Mouse (Mus musculus) kidney, embryonic 14.5 days (tissue): ENCODE measurements around the gene Jun. TPM values are rescaled to one million over a fixed set of nuclear protein-coding genes. Genes with fewer than 3 reads are reported as not detected.

Source experiments
- ATAC-seq: fragments of 200-750 bp; cut with Nextera tagmentation; 2 replicates; pipeline ENCODE4 v1.8.0; 2017; ENCODE audit warnings: moderate number of reproducible peaks, mild to moderate bottlenecking, moderate TSS enrichment, moderate library complexity; ENCODE audit not compliant: low FRiP score, low TSS enrichment
- H3K27ac ChIP-seq: fragments of 300-500 bp; sonication (generic); 2 replicates; pipeline ENCODE4 v1.5.1; 2014; ENCODE audit warnings: low read depth, mild to moderate bottlenecking, low read length, moderate library complexity, mixed read lengths
- H3K27me3 ChIP-seq: fragments of 300-500 bp; sonication (generic); 2 replicates; pipeline ENCODE4 v1.6.1; 2014; ENCODE audit warnings: mild to moderate bottlenecking, low read length; ENCODE audit not compliant: control insufficient read depth, insufficient read depth
- H3K36me3 ChIP-seq: fragments of 300-500 bp; sonication (generic); 2 replicates; pipeline ENCODE4 v1.6.1; 2014; ENCODE audit warnings: low read length, mixed read lengths; ENCODE audit not compliant: control insufficient read depth, insufficient read depth
- H3K4me1 ChIP-seq: fragments of 300-500 bp; sonication (generic); 2 replicates; pipeline ENCODE4 v1.6.1; 2014; ENCODE audit warnings: low read length, mixed read lengths; ENCODE audit not compliant: control insufficient read depth, insufficient read depth
- H3K4me2 ChIP-seq: fragments of 300-500 bp; sonication (generic); replicated peaks from 2 replicates; pipeline ENCODE4 v1.6.1; 2014; ENCODE audit warnings: low read depth, mild to moderate bottlenecking, low read length
- H3K4me3 ChIP-seq: fragments of 300-500 bp; sonication (generic); 2 replicates; pipeline ENCODE4 v1.5.1; 2014; ENCODE audit warnings: mild to moderate bottlenecking, low read length
- H3K9ac ChIP-seq: fragments of 300-500 bp; sonication (generic); 2 replicates; pipeline ENCODE4 v1.6.1; 2014; ENCODE audit warnings: low read depth, mild to moderate bottlenecking, low read length, moderate library complexity
- H3K9me3 ChIP-seq: fragments of 300-500 bp; sonication (generic); 2 replicates; pipeline ENCODE4 v1.6.1; 2016; ENCODE audit warnings: low read length; ENCODE audit not compliant: control insufficient read depth
- WGBS: fragments of 180-500 bp; shearing (Covaris S2); extraction: QIAGEN DNeasy Blood & Tissue Kit; methylation state at CpG from one replicate; pipeline ENCODE4 v1.1.7; 2014; 5-methylcytosine and 5-hydroxymethylcytosine counted together
- polyA plus RNA-seq: library from polyadenylated mRNA; unstranded; fragments of >200 nt; fragmentation: Nextera tagmentation; extraction: Ambion mirVana; gene quantifications from 2 replicates; pipeline ENCODE4 v1.2.1, GENCODE M21; 2014

The Jun gene
- polyA plus RNA-seq, 1 experiment from 2014 or later: 30.2 TPM

GRCm38 (mm10) chr4:95062873-95063272 lies 10.9 kb upstream of the Jun start:
- no peaks in the 10 kb centered on the region for H3K9me3 ChIP-seq
- WGBS: 69% methylated on average over 9 of the region's 9 CpGs
- no peak overlapping the region for H3K4me3 ChIP-seq
- no peak; the same call in 1 of the 2 replicates for ATAC-seq
- H3K4me1 ChIP-seq: no peaks in the 10 kb centered on the region
- H3K9ac ChIP-seq: no peak overlapping the region
- no peaks in the 10 kb centered on the region for H3K36me3 ChIP-seq
- no peak overlapping the region for H3K27ac ChIP-seq
- H3K4me2 ChIP-seq: no peak overlapping the region
- H3K27me3 ChIP-seq: no peaks in the 10 kb centered on the region

DNA sequence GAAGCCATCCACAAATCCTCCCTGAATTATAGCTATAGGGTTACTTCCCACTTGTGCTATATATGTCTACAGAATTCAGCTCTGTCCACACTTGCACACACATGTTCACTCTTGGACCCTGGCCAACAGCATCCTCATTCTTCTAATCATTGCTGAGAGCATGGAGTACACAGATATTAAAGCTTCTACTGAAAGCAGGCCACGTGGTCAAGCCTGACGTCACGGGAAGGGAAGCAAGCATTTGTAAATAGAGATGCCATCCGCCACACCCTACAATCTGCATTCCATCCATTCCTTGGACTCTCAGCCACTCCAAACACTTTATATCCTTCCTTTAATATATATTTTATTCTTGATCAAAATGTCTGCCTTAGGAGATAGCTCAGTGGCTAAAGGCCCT lies 5.2 kb upstream of the Jun start:
- no peaks in the 10 kb centered on the region for H3K9me3 ChIP-seq
- H3K27ac ChIP-seq: no peak overlapping the region
- no peak overlapping the region for H3K4me2 ChIP-seq
- no peaks in the 10 kb centered on the region for H3K27me3 ChIP-seq
- H3K9ac ChIP-seq: no peak overlapping the region
- H3K4me3 ChIP-seq: no peak overlapping the region
- no peak for ATAC-seq
- WGBS: 88% methylated on average over 4 of the region's 4 CpGs
- peaks cover 23% of the 10 kb centered on the region for H3K4me1 ChIP-seq
- no peaks in the 10 kb centered on the region for H3K36me3 ChIP-seq

DNA sequence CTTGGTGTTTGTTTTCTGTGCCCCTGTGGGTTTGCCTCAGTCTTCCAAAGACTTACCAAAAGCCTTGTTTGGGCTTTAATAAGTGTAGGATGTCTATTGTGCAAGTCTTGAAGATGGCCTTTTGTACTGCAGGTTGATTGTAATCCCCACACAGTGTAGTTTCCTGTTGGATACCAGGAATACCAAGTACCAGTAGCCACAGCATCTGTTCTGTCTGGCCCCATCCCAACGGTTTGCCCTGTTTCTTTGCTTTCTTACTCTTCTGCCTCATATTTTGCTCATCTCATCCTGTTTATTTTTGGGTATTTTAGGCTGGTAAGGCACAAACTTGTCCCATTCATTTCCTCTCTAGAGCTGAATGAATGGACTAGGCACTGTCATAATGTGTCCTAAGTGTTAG lies 3.3 kb upstream of the Jun start:
- H3K27ac ChIP-seq: no peak overlapping the region
- H3K27me3 ChIP-seq: no peaks in the 10 kb centered on the region
- 89% methylated on average over 1 of the region's 1 CpGs for WGBS
- no peak overlapping the region for H3K4me3 ChIP-seq
- no peaks in the 10 kb centered on the region for H3K9me3 ChIP-seq
- peaks cover 23% of the 10 kb centered on the region for H3K4me1 ChIP-seq
- ATAC-seq: no peak
- no peak overlapping the region for H3K9ac ChIP-seq
- no peaks in the 10 kb centered on the region for H3K36me3 ChIP-seq
- no peak overlapping the region for H3K4me2 ChIP-seq

DNA sequence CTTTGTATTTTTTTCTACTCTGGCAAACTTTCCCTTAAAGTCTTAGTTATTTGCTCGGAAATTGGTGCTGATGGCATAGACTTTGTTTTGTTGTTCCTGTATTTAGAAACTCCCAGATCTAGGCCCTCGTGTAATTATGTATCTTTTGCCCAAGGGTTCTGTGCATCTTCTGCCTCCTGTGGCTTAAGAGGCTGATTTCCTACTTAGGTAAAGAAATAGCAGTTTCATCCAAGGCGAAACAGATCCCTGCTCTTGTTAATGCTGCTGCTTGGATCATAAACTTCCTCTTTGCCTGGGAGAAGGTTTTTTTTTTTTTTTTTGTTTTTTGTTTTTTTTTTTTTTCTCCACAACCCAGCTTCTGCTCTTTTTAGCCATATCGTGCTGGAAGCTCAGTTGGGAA lies 2.3 kb upstream of the Jun start:
- Histone ChIP-seq H3K36me3 (no peaks in the 10 kb centered on the region), H3K4me1 (peaks cover 27% of the 10 kb centered on the region), H3K9me3 (no peaks in the 10 kb centered on the region), H3K4me3 (no peak overlapping the region), H3K9ac (peak overlapping the region; percentile 12; the same call in 1 of the 2 replicates), H3K4me2 (peak overlapping the region; percentile 74), H3K27me3 (no peaks in the 10 kb centered on the region), H3K27ac (peak overlapping the region; percentile 43; the same call in 1 of the 2 replicates)
- 21% methylated on average over 4 of the region's 4 CpGs for WGBS
- no peak for ATAC-seq

GRCm38 (mm10) chr4:95053791-95054117 lies 1.7 kb upstream of the Jun start:
- peak overlapping the region; percentile 100 for H3K27ac ChIP-seq
- under 1% methylated on average over 6 of the region's 6 CpGs for WGBS
- H3K4me2 ChIP-seq: peak overlapping the region; percentile 74
- peak overlapping the region; percentile 87 for H3K4me3 ChIP-seq
- ATAC-seq: no peak
- H3K4me1 ChIP-seq: peaks cover 30% of the 10 kb centered on the region
- no peaks in the 10 kb centered on the region for H3K36me3 ChIP-seq
- no peaks in the 10 kb centered on the region for H3K27me3 ChIP-seq
- H3K9me3 ChIP-seq: no peaks in the 10 kb centered on the region
- peak overlapping the region; percentile 96 for H3K9ac ChIP-seq

DNA sequence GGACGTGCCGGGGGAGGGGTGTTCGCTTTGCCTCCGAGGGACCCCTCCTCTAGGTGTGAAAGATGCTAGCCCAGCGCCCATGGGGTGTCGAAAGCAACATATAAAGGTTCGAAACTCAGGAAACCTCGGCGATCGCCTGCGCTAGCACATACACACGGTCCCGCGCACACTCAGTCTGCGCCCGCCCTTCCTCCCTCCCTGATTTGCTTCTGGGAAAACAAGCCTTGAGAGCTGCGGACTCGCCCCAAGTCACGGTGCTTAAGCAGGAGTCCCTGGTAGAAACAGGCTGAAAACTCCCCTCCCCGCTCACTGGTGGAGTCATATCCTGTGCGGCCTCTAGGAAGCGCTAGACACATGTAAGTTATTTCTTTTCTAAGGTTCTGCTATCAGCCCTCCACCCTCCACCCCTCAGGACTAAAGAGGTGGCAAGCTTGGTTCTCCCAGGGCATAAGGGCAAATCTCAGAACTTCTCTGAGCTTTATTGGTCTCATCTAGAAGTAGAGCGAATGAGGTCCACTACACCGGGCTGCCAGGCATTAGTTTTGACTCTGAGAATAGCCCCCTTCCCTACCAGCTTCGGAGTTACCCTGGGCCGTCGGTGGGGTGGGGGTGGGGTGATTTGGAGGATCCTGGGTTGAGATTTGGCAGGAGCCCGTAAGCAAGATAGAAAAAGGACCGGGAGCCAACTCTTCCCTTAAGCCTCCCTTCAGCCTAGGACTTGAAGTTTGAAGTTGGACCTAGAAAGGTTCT lies 1.2 kb upstream of the Jun start:
- Histone ChIP-seq H3K27me3 (no peaks in the 10 kb centered on the region), H3K36me3 (no peaks in the 10 kb centered on the region), H3K9me3 (no peaks in the 10 kb centered on the region), H3K4me2 (peak overlapping the region; percentile 74), H3K4me1 (peaks cover 31% of the 10 kb centered on the region), H3K27ac (peak overlapping the region; percentile 100), H3K9ac (peak overlapping the region; percentile 96), H3K4me3 (peak overlapping the region; percentile 87)
- peak; percentile 74 for ATAC-seq
- WGBS: under 1% methylated on average over 29 of the region's 29 CpGs

GRCm38 (mm10) chr4:95051311-95051871 lies 631 bp downstream of the Jun start:
- H3K4me1 ChIP-seq: peaks cover 35% of the 10 kb centered on the region
- no peaks in the 10 kb centered on the region for H3K27me3 ChIP-seq
- no peaks in the 10 kb centered on the region for H3K36me3 ChIP-seq
- H3K4me3 ChIP-seq: peak overlapping the region; percentile 87
- H3K9me3 ChIP-seq: no peaks in the 10 kb centered on the region
- H3K4me2 ChIP-seq: peak overlapping the region; percentile 85
- 0 out of 2 replicates have a peak, but pooled peaks have one; percentile 0 for ATAC-seq
- WGBS: 0% methylated on average over 54 of the region's 54 CpGs
- peak overlapping the region; percentile 100 for H3K27ac ChIP-seq
- peak overlapping the region; percentile 96 for H3K9ac ChIP-seq

- H3K27me3 ChIP-seq: no peaks in the 10 kb centered on the region
- peak overlapping the region; percentile 100 for H3K27ac ChIP-seq
- peak overlapping the region; percentile 87 for H3K4me3 ChIP-seq
- H3K36me3 ChIP-seq: no peaks in the 10 kb centered on the region
- H3K4me1 ChIP-seq: peaks cover 35% of the 10 kb centered on the region
- WGBS: under 1% methylated on average over 61 of the region's 70 CpGs
- H3K9ac ChIP-seq: peak overlapping the region; percentile 96
- peak; percentile 7; the same call in 1 of the 2 replicates for ATAC-seq
- peak overlapping the region; percentile 85 for H3K4me2 ChIP-seq
- H3K9me3 ChIP-seq: no peaks in the 10 kb centered on the region
Measured at GRCm38 (mm10) chr4:95050518-95051278, 1.3 kb downstream of the Jun start.
